Mouse (Mus musculus): ENCODE measurements at regions not wholly inside any gene's neighbourhood (a gene's known extent, or its start where the extent isn't known, plus 50 kb on each side); places are given as distances from the start of the nearest gene placed in this dataset.

DNA sequence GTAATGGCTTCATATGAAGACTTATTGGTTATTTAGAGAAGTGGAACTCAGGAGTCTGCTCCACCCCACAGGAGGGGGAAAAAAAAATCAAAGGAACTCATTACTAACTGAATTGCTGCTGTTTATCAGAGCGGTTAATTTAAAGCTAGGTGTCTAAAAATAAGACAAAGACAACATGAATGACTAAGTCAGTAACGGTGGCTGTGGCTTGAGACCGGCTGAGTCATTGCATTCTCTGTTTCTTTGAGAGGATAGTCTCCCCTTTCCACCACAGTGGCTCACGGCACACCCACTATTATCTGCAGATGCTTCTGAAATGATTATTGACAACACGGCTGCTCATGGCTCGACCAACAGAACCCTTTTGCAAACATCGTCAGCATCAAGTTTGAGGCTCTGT is 147.2 kb downstream of the Pten start:
- TF ChIP-seq CTCF (IDR thresholded peaks at IDR 0.05; ENCODE audit: insufficient read depth, low read length) = no peak
- no peak for TF ChIP-seq POLR2A (IDR thresholded peaks at IDR 0.05; ENCODE audit: borderline replicate concordance, extremely low read depth, low read depth, low read length)
